Mouse (Mus musculus): ENCODE results near the gene Brd4. TPM values are rescaled to one million over a fixed set of nuclear protein-coding genes. Genes with fewer than 3 reads are reported as not detected.

The Brd4 gene
- total and polyA plus RNA-seq, 2 experiments from 2014 or later = 13.0 to 26.8 TPM

DNA sequence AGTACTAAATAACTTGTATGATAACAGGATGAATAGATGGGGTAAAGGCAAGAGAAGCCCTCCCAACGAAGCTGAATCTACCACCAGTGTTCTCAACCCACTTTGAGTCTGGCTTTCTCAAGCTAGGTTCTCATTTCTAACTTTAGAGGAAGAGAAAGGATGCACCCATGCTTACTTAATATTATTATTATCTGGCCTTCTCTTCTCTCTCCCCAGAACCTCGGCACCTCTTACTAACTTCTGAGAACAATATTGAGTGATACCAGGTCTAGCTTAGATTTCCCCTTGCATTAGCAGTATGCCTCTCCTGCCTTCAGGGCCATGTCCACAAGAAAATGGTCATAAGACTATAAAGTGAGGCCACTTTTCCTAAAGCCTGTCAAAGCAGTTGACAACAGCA lies 16.4 kb downstream of the Brd4 start:
- no peak for ATAC-seq (ENCODE audit: insufficient read depth, low read depth)
- H3K36me3 ChIP-seq (replicated peaks; ENCODE audit: control insufficient read depth, insufficient read depth, low read length) = peaks cover 3% of the 10 kb centered on the region; the same call in 1 of the 2 replicates

DNA sequence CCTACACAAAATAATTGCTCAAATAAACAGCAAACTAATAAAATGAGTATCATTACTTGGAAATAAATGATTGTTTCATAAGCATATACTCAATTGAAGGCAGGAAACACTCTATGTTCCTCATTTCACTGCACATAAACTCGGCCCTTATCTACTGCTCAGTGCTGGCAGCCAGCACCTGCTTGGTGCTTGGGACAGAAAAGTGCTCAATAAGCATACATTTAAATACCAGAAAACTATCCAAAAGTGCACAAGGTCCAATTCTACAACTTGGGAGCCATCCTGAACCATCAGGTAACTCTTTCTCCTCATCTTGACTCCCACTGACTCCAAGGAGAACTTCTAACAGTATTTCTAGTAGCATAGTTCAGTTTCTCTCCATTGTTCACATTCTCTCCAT lies 16.9 kb downstream of the Brd4 start:
- Histone ChIP-seq H3K4me2 (ENCODE audit: low read depth, low read length) (no peak overlapping the region), H3K4me1 (ENCODE audit: control insufficient read depth, insufficient read depth) (peaks cover 47% of the 10 kb centered on the region), H3K9me3 (replicated peaks; ENCODE audit: control insufficient read depth, low read length) (no peaks in the 10 kb centered on the region), H3K9ac (replicated peaks; ENCODE audit: low read depth, low read length) (no peak overlapping the region), H3K27me3 (ENCODE audit: control insufficient read depth, insufficient read depth, low read length) (no peaks in the 10 kb centered on the region), H3K27ac (ENCODE audit: low read depth) (peak overlapping the region; percentile 75), H3K36me3 (replicated peaks; ENCODE audit: control insufficient read depth, insufficient read depth, low read length) (peaks cover 3% of the 10 kb centered on the region; the same call in 1 of the 2 replicates), H3K4me3 (ENCODE audit: low read depth, low read length) (no peak overlapping the region)
- ATAC-seq (ENCODE audit: insufficient read depth, low read depth) (no peak), DNase-seq (ENCODE audit: low spot score) (no peak)
- TF ChIP-seq EP300 (IDR thresholded peaks at IDR 0.05; ENCODE audit: low read depth) = no peak
- no peak for TF ChIP-seq CTCF (IDR thresholded peaks at IDR 0.05; ENCODE audit: low read depth)
- 23% methylated on average over 1 of the region's 1 CpGs for WGBS

More for the DNA sequence above, 16.4 kb downstream of the Brd4 start:
- H3K9me3 ChIP-seq (replicated peaks; ENCODE audit: control insufficient read depth, low read length) = no peaks in the 10 kb centered on the region
- no peak for DNase-seq (ENCODE audit: low spot score)
- H3K27me3 ChIP-seq (ENCODE audit: control insufficient read depth, insufficient read depth, low read length) = no peaks in the 10 kb centered on the region
- 0 out of 2 replicates have a peak overlapping the region, but pooled peaks have one; percentile 6 for H3K4me2 ChIP-seq (ENCODE audit: low read depth, low read length)
- 55% methylated on average over 2 of the region's 2 CpGs for WGBS
- H3K27ac ChIP-seq (ENCODE audit: low read depth) = peak overlapping the region; percentile 75
- no peak overlapping the region for H3K9ac ChIP-seq (replicated peaks; ENCODE audit: low read depth, low read length)
- no peak overlapping the region for H3K4me3 ChIP-seq (ENCODE audit: low read depth, low read length)
- no peak for TF ChIP-seq CTCF (IDR thresholded peaks at IDR 0.05; ENCODE audit: low read depth)
- TF ChIP-seq EP300 (IDR thresholded peaks at IDR 0.05; ENCODE audit: low read depth) = no peak
- peaks cover 47% of the 10 kb centered on the region for H3K4me1 ChIP-seq (ENCODE audit: control insufficient read depth, insufficient read depth)

DNA sequence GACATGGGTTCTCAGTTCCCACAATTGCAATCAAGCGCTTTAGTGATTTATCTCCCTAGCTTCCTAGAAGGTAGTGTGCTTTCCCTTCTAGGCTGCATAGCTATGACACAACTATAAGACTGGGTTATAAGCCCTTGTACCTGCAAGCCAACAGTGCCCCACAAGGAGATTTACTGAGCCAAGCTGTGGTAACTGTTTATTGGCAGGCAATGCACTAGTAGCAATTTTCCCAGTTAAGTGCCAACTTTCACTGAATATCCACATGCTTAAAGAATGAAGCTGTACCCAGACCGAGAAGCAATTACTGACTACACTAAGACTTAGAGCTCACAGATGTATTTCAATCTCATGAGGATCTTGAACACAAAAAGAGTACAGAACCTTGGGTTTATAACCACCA lies 20.9 kb downstream of the Brd4 start:
- H3K4me1 ChIP-seq (ENCODE audit: control insufficient read depth, insufficient read depth) = peaks cover 29% of the 10 kb centered on the region
- DNase-seq (ENCODE audit: low spot score) (no peak), ATAC-seq (ENCODE audit: insufficient read depth, low read depth) (peak; percentile 20; the same call in 1 of the 2 replicates)
- no peaks in the 10 kb centered on the region for H3K36me3 ChIP-seq (replicated peaks; ENCODE audit: control insufficient read depth, insufficient read depth, low read length)
- no peak overlapping the region for H3K4me3 ChIP-seq (ENCODE audit: low read depth, low read length)
- no peaks in the 10 kb centered on the region for H3K9me3 ChIP-seq (replicated peaks; ENCODE audit: control insufficient read depth, low read length)
- no peak overlapping the region for H3K4me2 ChIP-seq (ENCODE audit: low read depth, low read length)
- TF ChIP-seq CTCF (IDR thresholded peaks at IDR 0.05; ENCODE audit: low read depth) (no peak), EP300 (IDR thresholded peaks at IDR 0.05; ENCODE audit: low read depth) (no peak)
- H3K27ac ChIP-seq (ENCODE audit: low read depth) = no peak overlapping the region
- no peak overlapping the region for H3K9ac ChIP-seq (replicated peaks; ENCODE audit: low read depth, low read length)
- no peaks in the 10 kb centered on the region for H3K27me3 ChIP-seq (ENCODE audit: control insufficient read depth, insufficient read depth, low read length)
- 82% methylated on average over 2 of the region's 2 CpGs for WGBS

DNA sequence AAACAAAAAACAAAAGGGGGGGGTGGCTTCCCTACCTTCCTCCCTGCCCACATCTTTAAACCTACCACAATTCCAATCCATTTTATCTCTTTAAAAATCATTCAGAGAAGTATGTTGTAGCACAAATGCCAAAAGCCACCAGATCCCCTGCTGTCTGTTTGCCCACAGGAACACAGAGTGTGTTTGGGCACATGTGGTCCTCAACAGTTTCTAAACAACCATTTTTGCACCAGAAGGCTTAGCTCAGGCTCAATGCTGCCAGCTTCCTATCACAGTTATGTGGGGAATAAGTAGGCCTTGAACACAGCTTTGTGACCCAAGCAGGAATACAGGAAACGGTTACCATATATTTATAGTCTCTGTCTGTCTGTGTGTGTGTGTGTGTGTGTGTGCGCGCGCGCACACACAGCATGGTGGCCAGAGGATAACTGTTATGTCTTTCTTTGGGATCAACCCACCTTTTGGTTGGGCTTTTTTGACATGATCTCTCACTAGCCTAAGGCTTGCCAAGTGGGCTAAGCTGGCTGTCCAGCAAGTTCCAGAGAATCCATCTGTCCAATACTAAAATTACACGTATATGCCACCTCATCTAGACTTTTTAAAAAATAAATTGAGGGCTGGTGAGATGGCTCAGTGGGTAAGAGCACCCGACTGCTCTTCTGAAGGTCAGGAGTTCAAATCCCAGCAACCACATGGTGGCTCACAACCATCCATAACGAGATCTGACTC lies 21.5 kb downstream of the Brd4 start:
- no peaks in the 10 kb centered on the region for H3K27me3 ChIP-seq (ENCODE audit: control insufficient read depth, insufficient read depth, low read length)
- no peaks in the 10 kb centered on the region for H3K9me3 ChIP-seq (replicated peaks; ENCODE audit: control insufficient read depth, low read length)
- TF ChIP-seq CTCF (IDR thresholded peaks at IDR 0.05; ENCODE audit: low read depth) (no peak), EP300 (IDR thresholded peaks at IDR 0.05; ENCODE audit: low read depth) (no peak)
- H3K4me3 ChIP-seq (ENCODE audit: low read depth, low read length) = no peak overlapping the region
- 86% methylated on average over 8 of the region's 8 CpGs for WGBS
- DNase-seq (ENCODE audit: low spot score) = no peak
- no peak overlapping the region for H3K4me2 ChIP-seq (ENCODE audit: low read depth, low read length)
- no peak for ATAC-seq (ENCODE audit: insufficient read depth, low read depth)
- H3K4me1 ChIP-seq (ENCODE audit: control insufficient read depth, insufficient read depth) = peaks cover 22% of the 10 kb centered on the region
- no peak overlapping the region for H3K9ac ChIP-seq (replicated peaks; ENCODE audit: low read depth, low read length)
- no peaks in the 10 kb centered on the region for H3K36me3 ChIP-seq (replicated peaks; ENCODE audit: control insufficient read depth, insufficient read depth, low read length)
- no peak overlapping the region for H3K27ac ChIP-seq (ENCODE audit: low read depth)

GRCm38 (mm10) chr17:32258869-32259268 lies 25.7 kb downstream of the Brd4 start:
- H3K9ac ChIP-seq (replicated peaks; ENCODE audit: low read depth, low read length) = no peak overlapping the region
- DNase-seq (ENCODE audit: low spot score) (no peak), ATAC-seq (ENCODE audit: insufficient read depth, low read depth) (no peak)
- H3K4me1 ChIP-seq (ENCODE audit: control insufficient read depth, insufficient read depth) = peaks cover 10% of the 10 kb centered on the region
- no peak for TF ChIP-seq EP300 (IDR thresholded peaks at IDR 0.05; ENCODE audit: low read depth)
- 0 out of 2 replicates have a peak, but pooled peaks have one; percentile 3 for TF ChIP-seq CTCF (IDR thresholded peaks at IDR 0.05; ENCODE audit: low read depth)
- H3K9me3 ChIP-seq (replicated peaks; ENCODE audit: control insufficient read depth, low read length) = no peaks in the 10 kb centered on the region
- no peaks in the 10 kb centered on the region for H3K27me3 ChIP-seq (ENCODE audit: control insufficient read depth, insufficient read depth, low read length)
- no peak overlapping the region for H3K4me3 ChIP-seq (ENCODE audit: low read depth, low read length)
- WGBS = 92% methylated on average over 2 of the region's 2 CpGs
- H3K27ac ChIP-seq (ENCODE audit: low read depth) = no peak overlapping the region
- H3K36me3 ChIP-seq (replicated peaks; ENCODE audit: control insufficient read depth, insufficient read depth, low read length) = no peaks in the 10 kb centered on the region
- H3K4me2 ChIP-seq (ENCODE audit: low read depth, low read length) = no peak overlapping the region
